Mouse (Mus musculus): Measurements from ENCODE around the gene Pxylp1. TPM values are rescaled to one million over a fixed set of nuclear protein-coding genes. Genes with fewer than 3 reads are reported as not detected.

The Pxylp1 gene
- polyA plus RNA-seq, 1 experiment, result 8.6 TPM

DNA sequence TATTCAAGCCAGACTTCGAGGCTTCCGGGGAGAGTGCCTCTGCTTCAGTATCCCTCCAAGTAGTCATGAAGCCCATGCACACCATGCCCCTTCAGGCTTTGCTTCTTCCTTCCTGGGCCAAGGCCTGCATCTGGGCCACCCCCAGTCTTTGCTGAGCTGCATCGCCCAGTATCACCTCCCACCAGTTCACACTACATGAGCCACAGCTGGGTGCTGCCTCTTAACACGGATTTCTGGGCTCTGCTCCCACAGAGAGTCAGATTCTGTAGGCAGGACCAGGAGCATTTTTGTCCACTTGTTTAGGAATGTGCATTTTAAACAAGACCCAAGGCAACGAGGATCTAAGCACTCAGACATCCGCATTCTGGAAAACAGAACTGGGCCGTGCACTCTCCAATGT lies 40.8 kb downstream of the Pxylp1 start:
- no peak for DNase-seq
- H3K4me3 ChIP-seq (replicated peaks; ENCODE audit: extremely low read depth, low read depth, low read length), result no peak overlapping the region
- WGBS, result 40% methylated on average over 7 of the region's 7 CpGs
- TF ChIP-seq POLR2A (IDR thresholded peaks at IDR 0.05; ENCODE audit: borderline replicate concordance, extremely low read depth, low read depth, low read length) (no peak), CTCF (IDR thresholded peaks at IDR 0.05; ENCODE audit: insufficient read depth, low read length) (no peak)
- H3K4me1 ChIP-seq (ENCODE audit: control insufficient read depth, insufficient read depth, low read length), result peaks cover 5% of the 10 kb centered on the region

DNA sequence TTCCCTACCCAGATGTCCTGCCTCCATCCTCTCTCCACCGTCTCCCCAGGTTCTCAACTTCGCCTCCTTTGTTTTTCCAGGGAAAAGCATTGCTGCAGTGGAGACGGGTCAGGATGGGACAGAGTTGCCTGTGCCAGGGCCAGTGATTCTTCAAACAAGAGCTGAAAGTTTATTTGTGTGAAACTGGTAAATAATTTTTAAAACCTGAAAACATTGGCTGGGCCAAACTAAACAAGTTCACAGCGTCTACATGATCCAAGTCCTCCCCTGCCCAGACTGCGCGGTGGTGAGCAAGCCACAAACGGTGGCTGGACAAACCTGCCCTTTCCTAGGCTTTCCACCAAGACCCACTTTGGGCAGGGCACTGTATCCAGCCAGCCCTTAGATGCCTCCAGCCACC lies 41.4 kb downstream of the Pxylp1 start:
- Histone ChIP-seq H3K4me1 (ENCODE audit: control insufficient read depth, insufficient read depth, low read length) (peaks cover 5% of the 10 kb centered on the region), H3K4me3 (replicated peaks; ENCODE audit: extremely low read depth, low read depth, low read length) (no peak overlapping the region)
- 64% methylated on average over 7 of the region's 7 CpGs for WGBS
- TF ChIP-seq POLR2A (IDR thresholded peaks at IDR 0.05; ENCODE audit: borderline replicate concordance, extremely low read depth, low read depth, low read length) (no peak), CTCF (IDR thresholded peaks at IDR 0.05; ENCODE audit: insufficient read depth, low read length) (no peak)
- DNase-seq, result no peak

DNA sequence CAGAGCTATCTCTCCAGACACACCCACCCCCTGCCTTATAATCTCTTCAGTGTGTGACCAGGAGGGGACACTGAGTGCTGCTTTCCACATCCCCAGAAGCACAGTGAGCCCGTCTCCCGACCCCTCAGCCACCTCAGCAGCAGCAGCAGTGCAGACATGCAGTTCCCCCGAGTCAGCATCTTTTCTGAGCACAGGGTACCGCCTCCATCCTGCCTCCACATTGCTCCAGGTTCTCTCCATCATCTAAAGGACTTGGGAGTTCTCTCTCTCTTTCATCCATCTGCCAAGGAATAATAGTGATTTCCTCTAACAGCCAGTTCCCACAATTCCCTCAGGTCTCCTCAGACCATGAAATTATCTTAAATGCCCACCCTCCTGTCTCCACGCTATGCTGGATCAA lies 43.5 kb downstream of the Pxylp1 start:
- DNase-seq, result no peak
- peaks cover 5% of the 10 kb centered on the region for H3K4me1 ChIP-seq (ENCODE audit: control insufficient read depth, insufficient read depth, low read length)
- TF ChIP-seq CTCF (IDR thresholded peaks at IDR 0.05; ENCODE audit: insufficient read depth, low read length), result no peak
- TF ChIP-seq POLR2A (IDR thresholded peaks at IDR 0.05; ENCODE audit: borderline replicate concordance, extremely low read depth, low read depth, low read length), result no peak
- WGBS, result 66% methylated on average over 5 of the region's 5 CpGs
- no peak overlapping the region for H3K4me3 ChIP-seq (replicated peaks; ENCODE audit: extremely low read depth, low read depth, low read length)

DNA sequence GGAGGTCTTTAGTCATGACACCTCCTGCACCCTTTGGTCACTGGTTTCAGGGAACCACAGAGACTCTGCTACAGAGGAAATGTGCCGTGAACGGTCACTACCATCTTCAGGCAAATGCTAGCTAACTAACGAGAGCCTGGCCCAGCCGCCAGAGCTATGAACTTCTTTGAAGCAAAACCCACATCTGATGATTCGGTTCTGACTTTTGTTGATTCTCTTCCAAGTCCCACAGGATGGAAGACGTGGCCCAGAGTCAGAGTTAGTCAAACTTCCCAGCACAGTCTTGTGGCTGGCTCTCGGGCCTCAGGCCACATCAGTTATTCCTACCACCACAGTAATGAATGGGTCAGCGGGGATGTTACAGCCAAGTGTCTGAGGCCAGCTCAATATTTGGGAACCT lies 46.1 kb downstream of the Pxylp1 start:
- DNase-seq, result no peak

DNA sequence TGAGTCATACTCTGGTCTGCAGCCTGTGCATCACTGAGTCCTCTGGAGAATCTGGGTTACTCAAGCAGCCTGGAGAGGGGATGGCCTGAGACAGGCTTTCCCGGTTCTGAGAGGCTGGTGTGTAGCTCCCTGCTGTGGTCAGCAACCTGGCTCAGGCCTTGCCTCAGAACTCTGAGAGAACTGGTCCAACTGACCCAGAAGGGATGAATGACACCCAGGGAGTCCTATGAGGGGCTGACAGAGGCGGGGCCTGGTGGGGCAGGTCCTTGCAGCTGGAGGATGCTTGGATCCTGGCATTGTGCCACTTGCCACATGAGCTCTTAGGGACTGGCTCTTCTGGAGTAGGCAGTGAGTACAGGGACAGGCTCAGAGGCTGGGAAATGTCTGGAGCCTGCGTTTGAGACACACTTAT lies 47.7 kb downstream of the Pxylp1 start:
- H3K4me1 ChIP-seq (ENCODE audit: control insufficient read depth, insufficient read depth, low read length), result no peaks in the 10 kb centered on the region
- no peak overlapping the region for H3K4me3 ChIP-seq (replicated peaks; ENCODE audit: extremely low read depth, low read depth, low read length)
- DNase-seq, result peak; percentile 59
- 61% methylated on average over 3 of the region's 3 CpGs for WGBS
- TF ChIP-seq POLR2A (IDR thresholded peaks at IDR 0.05; ENCODE audit: borderline replicate concordance, extremely low read depth, low read depth, low read length), result no peak
- no peak for TF ChIP-seq CTCF (IDR thresholded peaks at IDR 0.05; ENCODE audit: insufficient read depth, low read length)

More for the DNA sequence above, 46.1 kb downstream of the Pxylp1 start:
- WGBS, result 81% methylated on average over 8 of the region's 8 CpGs
- TF ChIP-seq CTCF (IDR thresholded peaks at IDR 0.05; ENCODE audit: insufficient read depth, low read length), result no peak
- no peak for TF ChIP-seq POLR2A (IDR thresholded peaks at IDR 0.05; ENCODE audit: borderline replicate concordance, extremely low read depth, low read depth, low read length)
- no peak overlapping the region for H3K4me3 ChIP-seq (replicated peaks; ENCODE audit: extremely low read depth, low read depth, low read length)
- no peaks in the 10 kb centered on the region for H3K4me1 ChIP-seq (ENCODE audit: control insufficient read depth, insufficient read depth, low read length)

DNA sequence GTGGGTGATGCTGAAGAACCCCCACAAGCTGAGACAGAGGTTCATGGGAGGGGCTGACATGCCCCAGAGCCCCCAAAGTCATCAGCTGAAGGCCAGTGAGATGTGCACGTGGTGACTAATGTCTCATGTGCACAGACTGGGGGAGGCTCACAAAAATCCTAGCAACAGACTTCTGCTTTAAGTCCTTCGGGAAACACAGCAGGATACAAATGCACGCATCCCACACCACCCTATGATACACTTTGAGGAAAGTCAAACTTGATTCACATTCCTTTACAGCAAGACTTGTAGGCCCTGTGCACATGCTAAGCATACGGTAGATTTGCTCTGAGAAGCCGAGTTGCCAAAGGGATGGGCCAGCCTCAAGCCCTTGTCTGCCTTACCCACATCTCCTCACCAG lies 53.1 kb downstream of the Pxylp1 start:
- 81% methylated on average over 5 of the region's 5 CpGs for WGBS
- TF ChIP-seq CTCF (IDR thresholded peaks at IDR 0.05; ENCODE audit: insufficient read depth, low read length) (no peak), POLR2A (IDR thresholded peaks at IDR 0.05; ENCODE audit: borderline replicate concordance, extremely low read depth, low read depth, low read length) (no peak)
- no peak overlapping the region for H3K4me3 ChIP-seq (replicated peaks; ENCODE audit: extremely low read depth, low read depth, low read length)
- no peak for DNase-seq
- H3K4me1 ChIP-seq (ENCODE audit: control insufficient read depth, insufficient read depth, low read length), result no peaks in the 10 kb centered on the region

DNA sequence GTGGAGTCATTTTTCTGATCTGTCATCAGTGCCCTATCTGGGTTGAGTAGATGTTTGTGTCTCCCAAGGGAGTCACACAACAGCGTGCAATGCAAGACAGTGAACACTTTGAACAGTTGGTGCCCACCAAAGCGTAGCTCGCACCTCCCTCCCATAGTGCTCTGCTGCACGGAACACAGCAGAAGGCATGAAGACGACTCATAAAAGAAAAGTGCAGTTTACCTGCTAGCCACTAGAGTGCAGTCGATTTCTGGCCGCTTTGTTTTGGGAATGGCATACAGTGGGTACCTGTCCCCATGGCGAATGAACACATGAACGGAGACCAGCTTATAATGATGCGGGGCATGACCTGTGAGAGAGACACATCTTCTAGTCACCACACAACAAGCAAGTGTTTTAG lies 53.6 kb downstream of the Pxylp1 start:
- peak; percentile 47; the same call in 1 of the 2 replicates for TF ChIP-seq CTCF (IDR thresholded peaks at IDR 0.05; ENCODE audit: insufficient read depth, low read length)
- no peak for TF ChIP-seq POLR2A (IDR thresholded peaks at IDR 0.05; ENCODE audit: borderline replicate concordance, extremely low read depth, low read depth, low read length)
- DNase-seq, result no peak
- Histone ChIP-seq H3K4me1 (ENCODE audit: control insufficient read depth, insufficient read depth, low read length) (no peaks in the 10 kb centered on the region), H3K4me3 (replicated peaks; ENCODE audit: extremely low read depth, low read depth, low read length) (no peak overlapping the region)
- WGBS, result 25% methylated on average over 10 of the region's 10 CpGs

DNA sequence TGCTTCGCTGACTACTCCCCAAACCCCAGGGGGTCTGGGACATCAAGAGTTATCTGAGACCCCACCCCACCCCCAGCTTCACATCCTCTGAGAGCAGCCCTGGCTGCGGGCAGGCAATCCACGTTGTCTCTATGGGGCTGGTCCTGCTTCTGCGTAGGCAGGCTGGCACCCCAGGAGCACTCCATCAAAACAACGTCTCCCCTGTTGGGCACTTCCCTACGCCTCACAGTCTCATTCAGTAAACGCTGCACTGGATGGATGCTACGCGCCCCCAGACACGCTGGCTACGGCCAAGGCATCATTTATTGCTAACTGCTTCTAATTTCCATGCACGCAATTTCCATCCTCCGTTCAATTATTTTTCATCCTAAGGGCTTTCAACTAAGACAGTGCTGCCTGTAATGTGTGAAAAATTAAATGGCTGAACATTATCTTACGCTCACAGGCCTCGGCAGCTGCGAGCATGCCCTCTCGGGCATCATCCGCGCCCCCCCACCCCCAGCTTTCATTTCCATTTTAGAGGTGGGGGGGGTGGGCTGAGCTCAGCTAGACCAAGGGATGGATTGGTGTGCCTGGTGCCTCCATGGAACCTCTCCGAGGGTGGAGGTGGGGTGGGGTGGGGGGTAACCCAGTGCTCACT lies 54.6 kb downstream of the Pxylp1 start:
- H3K4me3 ChIP-seq (replicated peaks; ENCODE audit: extremely low read depth, low read depth, low read length), result no peak overlapping the region
- TF ChIP-seq POLR2A (IDR thresholded peaks at IDR 0.05; ENCODE audit: borderline replicate concordance, extremely low read depth, low read depth, low read length), result no peak
- no peak for TF ChIP-seq CTCF (IDR thresholded peaks at IDR 0.05; ENCODE audit: insufficient read depth, low read length)
- no peak for DNase-seq
- H3K4me1 ChIP-seq (ENCODE audit: control insufficient read depth, insufficient read depth, low read length), result no peaks in the 10 kb centered on the region
- 72% methylated on average over 20 of the region's 20 CpGs for WGBS

DNA sequence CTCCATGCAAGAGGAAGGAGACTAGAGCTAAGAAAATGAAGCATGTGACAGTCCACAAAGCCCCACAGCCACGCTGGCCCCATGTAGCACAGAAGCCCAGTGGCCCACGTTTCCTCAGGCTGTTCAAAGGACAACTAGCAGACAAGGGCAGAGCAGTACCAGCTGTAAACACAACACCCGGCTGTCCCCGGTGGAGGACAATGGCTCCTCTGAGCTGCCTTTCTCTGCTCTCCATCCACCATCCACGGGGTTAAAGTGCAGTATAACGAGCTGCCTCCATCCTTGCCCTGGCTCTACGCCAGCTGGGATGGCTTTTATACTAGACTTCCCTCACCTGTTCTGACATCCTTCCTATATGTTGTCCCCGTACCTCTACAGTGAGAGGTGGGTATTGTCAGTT lies 55.5 kb downstream of the Pxylp1 start:
- no peak for DNase-seq
- TF ChIP-seq POLR2A (IDR thresholded peaks at IDR 0.05; ENCODE audit: borderline replicate concordance, extremely low read depth, low read depth, low read length) (no peak), CTCF (IDR thresholded peaks at IDR 0.05; ENCODE audit: insufficient read depth, low read length) (no peak)
- H3K4me3 ChIP-seq (replicated peaks; ENCODE audit: extremely low read depth, low read depth, low read length), result no peak overlapping the region
- WGBS, result 42% methylated on average over 8 of the region's 8 CpGs
- no peaks in the 10 kb centered on the region for H3K4me1 ChIP-seq (ENCODE audit: control insufficient read depth, insufficient read depth, low read length)

DNA sequence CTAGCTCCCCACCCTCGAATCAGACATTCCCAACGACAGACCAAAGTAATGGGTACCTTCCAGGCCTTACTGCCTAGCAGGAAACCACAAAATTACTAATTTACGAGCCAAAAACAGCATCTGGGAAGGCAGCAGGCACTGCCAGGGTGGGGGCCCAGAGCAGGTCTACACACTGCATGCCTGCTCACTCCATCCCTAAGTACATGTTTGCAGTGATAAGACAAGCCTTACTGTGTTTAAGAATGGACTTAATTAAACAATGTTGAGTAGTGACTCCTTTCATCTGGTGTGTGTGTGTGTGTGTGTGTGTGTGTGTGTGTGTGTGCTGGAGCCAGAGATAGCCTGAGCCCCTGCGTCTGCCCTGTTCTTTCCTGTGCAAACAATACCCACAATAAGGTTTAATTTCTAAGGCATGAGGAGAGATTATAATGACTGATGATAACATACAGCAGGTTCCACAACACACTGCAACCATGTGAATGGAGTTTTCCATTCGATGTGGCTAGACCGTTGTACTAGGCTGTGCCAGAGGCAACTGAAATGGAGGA lies 57.0 kb downstream of the Pxylp1 start:
- no peak for DNase-seq
- Histone ChIP-seq H3K4me1 (ENCODE audit: control insufficient read depth, insufficient read depth, low read length) (no peaks in the 10 kb centered on the region), H3K4me3 (replicated peaks; ENCODE audit: extremely low read depth, low read depth, low read length) (no peak overlapping the region)
- WGBS, result 70% methylated on average over 6 of the region's 6 CpGs
- TF ChIP-seq POLR2A (IDR thresholded peaks at IDR 0.05; ENCODE audit: borderline replicate concordance, extremely low read depth, low read depth, low read length), result no peak
- TF ChIP-seq CTCF (IDR thresholded peaks at IDR 0.05; ENCODE audit: insufficient read depth, low read length), result no peak
